Mouse (Mus musculus): ENCODE measurements around the gene Rps2.
A peak's percentile ranks its signal among the peaks of the same experiment; 100 is the strongest.

DNA sequence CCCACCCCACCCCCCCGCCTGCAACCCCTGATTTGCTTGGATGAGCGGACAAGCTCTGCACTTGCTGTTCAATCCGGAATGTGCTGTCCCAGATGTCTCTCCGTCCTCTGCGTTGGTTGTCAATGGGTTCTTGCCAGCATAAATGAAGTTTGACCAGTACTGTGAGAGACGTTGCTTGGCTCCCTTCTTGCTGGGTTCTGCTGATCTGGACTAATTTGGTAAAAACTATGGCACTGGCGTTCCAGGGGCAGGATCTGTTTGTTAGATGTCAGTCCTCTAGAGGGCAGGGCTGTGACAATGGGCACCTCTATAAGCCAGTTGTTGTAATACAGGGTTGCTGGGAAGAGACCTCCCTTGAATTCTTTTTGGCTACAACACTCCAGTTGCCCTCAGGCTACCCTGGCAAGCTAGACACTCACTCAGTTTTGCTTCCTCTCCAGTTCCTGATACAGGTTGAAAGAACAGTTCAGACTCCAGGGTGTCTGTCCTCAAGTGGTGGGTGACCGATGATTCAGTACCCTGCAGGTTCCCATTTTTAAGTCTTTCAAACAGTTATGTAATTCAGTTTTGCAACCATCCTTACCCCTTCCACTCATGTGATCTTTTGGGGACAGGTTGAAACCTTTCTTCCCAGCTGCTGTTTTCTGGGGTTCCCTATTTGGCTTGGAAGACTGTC lies 19.4 kb downstream of the Rps2 start:
- TF ChIP-seq CTCF (IDR thresholded peaks at IDR 0.05; ENCODE audit: extremely low read depth, insufficient read length, insufficient replicate concordance, low read depth, low read length) (peak; percentile 18; the same call in 1 of the 2 replicates), POLR2A (IDR thresholded peaks at IDR 0.05; ENCODE audit: low read depth, low read length) (no peak)

All from small intestine, adult 2 months (tissue).